Mouse (Mus musculus) left cerebral cortex, postnatal 10 days (tissue): ENCODE data around the gene Olfr448. TPM values are rescaled to one million over a fixed set of nuclear protein-coding genes. Genes with fewer than 3 reads are reported as not detected.

Experiments
- DNase-seq, 2 experiments: peaks; one replicate each; pipeline ENCODE4 v3.0.0; 2021 to 2022; ENCODE audit warnings: low spot score in 2 of 2, mixed read lengths in 1 of 2; ENCODE audit errors: extremely low spot score in 1 of 2
- intact Hi-C: fragments of 180-260 bp; cut with DNase I; formaldehyde crosslinking; loops from one replicate; pipeline ENCODE4 v1.15.1; 2025
- total RNA-seq, 2 experiments: library from RNA; stranded (reverse); gene quantifications; 2 replicates each; pipeline ENCODE4 v1.2.3; 2021

Gene Olfr448
- not detected for total RNA-seq

GRCm38 (mm10) chr6:42890141-42890540, at the start of gene Olfr448:
TSS of gene Olfr448 (plus strand) at chr6:42890441.
- DNase-seq: no peak
- intact Hi-C loops: loop anchor here (10.0 kb wide), 1 partner anchor 115 kb away; no protein-coding TSS in a partner anchor

GRCm38 (mm10) chr6:42860222-42860819, 29.9 kb upstream of the Olfr448 start:
- intact Hi-C loops: loop anchor here (5.0 kb wide), 1 partner anchor 248 kb away; no protein-coding TSS in a partner anchor
- DNase-seq: peak; percentile 19 to 69

- intact Hi-C loops: loop anchor here (5.0 kb wide), 1 partner anchor 428 kb away; no protein-coding TSS in a partner anchor
- no peak for DNase-seq
Observed at GRCm38 (mm10) chr6:42869695-42870094, 20.5 kb upstream of the Olfr448 start.

- no peak for DNase-seq
- intact Hi-C loops: no loop called here
Observed at GRCm38 (mm10) chr6:42876323-42876722, 13.9 kb upstream of the Olfr448 start.

- DNase-seq: no peak
- intact Hi-C loops: no loop called here
Observed at GRCm38 (mm10) chr6:42900345-42900744, 10.1 kb downstream of the Olfr448 start.

- intact Hi-C loops: no loop called here
- DNase-seq: no peak
Observed at GRCm38 (mm10) chr6:42908578-42908977, 18.3 kb downstream of the Olfr448 start, which contains the start of gene Olfr447. TSS of gene Olfr447 (plus strand) at chr6:42908878.

- DNase-seq: no peak
- intact Hi-C loops: no loop called here
Observed at GRCm38 (mm10) chr6:42921077-42921476, 30.8 kb downstream of the Olfr448 start, which contains the start of gene Olfr446. TSS of gene Olfr446 (plus strand) at chr6:42921377.

Other genes with a start within 250 kb of the Olfr448 start
- 1 to 10 TPM; 1.3 to 1.6 TPM for gene Tcaf2, start 245.2 kb upstream of the Olfr448 start, total RNA-seq
- 100 to 1,000 TPM; 265 to 270 TPM for gene Tcaf1, start 180.4 kb upstream of the Olfr448 start, total RNA-seq
- gene Olfr453, start 151.1 kb upstream of the Olfr448 start, total RNA-seq: not detected
- gene Olfr38, start 134.0 kb upstream of the Olfr448 start, total RNA-seq: not detected
- not detected for gene Olfr452, start 105.3 kb upstream of the Olfr448 start, total RNA-seq
- gene Olfr450, start 78.5 kb upstream of the Olfr448 start, total RNA-seq: not detected
- gene Olfr449, start 56.1 kb upstream of the Olfr448 start, total RNA-seq: not detected
- gene Olfr447, start 18.4 kb downstream of the Olfr448 start, total RNA-seq: not detected
- gene Olfr446, start 30.9 kb downstream of the Olfr448 start, total RNA-seq: not detected
- gene Olfr444, start 58.6 kb downstream of the Olfr448 start, total RNA-seq: not detected
- gene Olfr441, start 215.9 kb downstream of the Olfr448 start, total RNA-seq: under 1 TPM in 1 of 2 experiments, not detected in 1; 0.14 TPM